Mouse (Mus musculus) cerebellum, adult 2 months (tissue): ENCODE measurements around the gene Cbr3. TPM values are rescaled to one million over a fixed set of nuclear protein-coding genes. Genes with fewer than 3 reads are reported as not detected.

Source experiments
- DNase-seq, 2 experiments: peaks; one replicate each; pipeline ENCODE4 v3.0.0; 2021
- H3K27ac ChIP-seq: fragments of 200-500 bp; 2 replicates; pipeline ENCODE4 v1.5.1; 2012; ENCODE audit warnings: low read length, control low read depth, inconsistent platforms; ENCODE audit not compliant: insufficient read depth
- H3K27me3 ChIP-seq: fragments of 200-500 bp; 2 replicates; pipeline ENCODE4 v1.6.1; 2012; ENCODE audit warnings: inconsistent platforms, mild to moderate bottlenecking, low read length, moderate library complexity; ENCODE audit not compliant: control insufficient read depth, insufficient read depth
- H3K4me1 ChIP-seq: fragments of 200-500 bp; 2 replicates; pipeline ENCODE4 v1.6.1; 2011; ENCODE audit warnings: low read length; ENCODE audit not compliant: control insufficient read depth, insufficient read depth
- H3K4me3 ChIP-seq: fragments of 200-500 bp; replicated peaks from 2 replicates; pipeline ENCODE3; 2011; ENCODE audit warnings: mild to moderate bottlenecking, low read depth, low read length, control low read depth; ENCODE audit not compliant: insufficient read depth
- CTCF ChIP-seq: fragments of 200-500 bp; IDR thresholded peaks from 2 replicates; pipeline ENCODE4 v1.5.1; 2011; ENCODE audit warnings: low read depth, mild to moderate bottlenecking, control low read depth, low read length, moderate library complexity, borderline replicate concordance; ENCODE audit not compliant: insufficient read depth
- POLR2A ChIP-seq: fragments of 200-500 bp; IDR thresholded peaks from 2 replicates; pipeline ENCODE4 v1.6.1; 2011; ENCODE audit warnings: low read length, control low read depth, borderline replicate concordance; ENCODE audit not compliant: insufficient read depth
- WGBS: fragments of 180-500 bp; shearing (Covaris S2); methylation state at CpG from one replicate; pipeline ENCODE4 v1.1.7; 2018; 5-methylcytosine and 5-hydroxymethylcytosine counted together
- polyA plus RNA-seq: library from polyadenylated mRNA; depleted of rRNA; stranded (reverse); fragments of >200 nt; gene quantifications from 2 replicates; pipeline ENCODE4 v1.2.3, GENCODE M21; 2012

The Cbr3 gene
- polyA plus RNA-seq, 1 experiment = 6.2 TPM

DNA sequence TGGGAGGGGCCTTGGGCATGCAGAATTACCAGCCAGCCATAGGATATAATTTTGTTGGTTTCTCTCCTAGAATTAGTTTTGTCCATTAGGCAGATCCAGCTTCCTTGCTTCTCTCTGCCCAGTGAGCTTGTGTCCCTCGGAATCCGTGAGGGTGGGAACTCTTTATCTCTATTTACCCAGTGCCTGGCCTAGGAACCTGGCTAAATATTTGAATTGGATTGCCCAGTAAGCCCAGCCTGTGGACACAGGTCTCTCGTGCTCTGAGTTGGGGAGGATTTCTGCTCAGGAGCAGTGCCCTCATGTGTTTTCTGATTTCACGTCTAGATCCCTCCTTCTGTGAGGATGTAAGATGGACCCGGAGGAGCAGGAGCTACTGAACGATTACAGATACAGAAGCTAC, 32.8 kb downstream of the Cbr3 start:
- H3K27ac ChIP-seq = 0 out of 2 replicates have a peak overlapping the region, but pooled peaks have one; percentile 23
- TF ChIP-seq CTCF (no peak), POLR2A (no peak)
- no peaks in the 10 kb centered on the region for H3K27me3 ChIP-seq
- no peak overlapping the region for H3K4me3 ChIP-seq
- peaks cover 32% of the 10 kb centered on the region for H3K4me1 ChIP-seq
- 79% methylated on average over 6 of the region's 6 CpGs for WGBS
- peak in 1 of 2 experiments; percentile 14 for DNase-seq

DNA sequence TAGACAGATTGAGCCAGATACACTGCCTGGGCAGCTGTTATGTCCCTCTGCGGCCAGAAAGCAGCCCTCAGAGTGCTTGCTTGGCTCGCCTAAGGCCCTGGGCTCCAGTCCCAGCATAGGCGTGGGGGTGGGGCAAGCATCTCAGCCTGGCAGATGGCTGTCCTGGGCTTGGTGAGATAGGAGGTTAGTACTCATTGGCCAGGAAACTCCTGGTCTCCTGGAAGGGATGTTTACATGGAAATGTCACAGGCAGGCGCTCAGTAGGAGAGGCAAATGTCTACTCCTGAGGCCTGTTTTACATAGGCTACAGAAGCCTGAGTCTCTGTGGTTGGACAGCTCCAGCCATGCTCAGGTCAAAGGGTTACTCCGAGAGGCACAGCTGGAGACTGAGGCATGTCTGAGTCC, 34.3 kb downstream of the Cbr3 start:
- DNase-seq = peak; percentile 98
- H3K4me3 ChIP-seq = no peak overlapping the region
- H3K4me1 ChIP-seq = peaks cover 42% of the 10 kb centered on the region
- peak overlapping the region; percentile 86 for H3K27ac ChIP-seq
- H3K27me3 ChIP-seq = no peaks in the 10 kb centered on the region
- TF ChIP-seq CTCF = no peak
- peak; percentile 18; the same call in 1 of the 2 replicates for TF ChIP-seq POLR2A
- WGBS = 1% methylated on average over 5 of the region's 5 CpGs

DNA sequence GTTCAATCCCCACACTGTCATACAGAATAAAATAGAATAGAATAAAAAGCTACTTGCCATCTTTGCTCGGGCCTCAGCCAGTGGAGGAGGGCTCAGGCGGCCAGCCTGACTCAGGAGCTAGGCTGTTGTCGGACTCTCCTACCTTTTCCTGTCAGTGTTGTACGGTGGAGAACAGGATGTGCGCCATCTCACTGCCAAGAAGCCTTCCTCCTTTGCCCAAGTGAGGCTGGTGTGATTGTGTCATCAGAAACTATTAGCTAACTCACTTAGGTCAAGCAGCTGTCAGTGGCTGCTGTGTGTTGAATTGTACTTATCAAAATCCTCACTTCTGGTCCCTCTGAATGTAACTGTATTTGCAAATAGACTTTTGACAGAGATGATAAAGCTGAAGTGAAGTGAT, 38.8 kb downstream of the Cbr3 start:
- Histone ChIP-seq H3K4me1 (peaks cover 50% of the 10 kb centered on the region), H3K27ac (no peak overlapping the region), H3K4me3 (no peak overlapping the region), H3K27me3 (no peaks in the 10 kb centered on the region)
- 61% methylated on average over 5 of the region's 5 CpGs for WGBS
- TF ChIP-seq CTCF (no peak), POLR2A (no peak)
- no peak for DNase-seq

DNA sequence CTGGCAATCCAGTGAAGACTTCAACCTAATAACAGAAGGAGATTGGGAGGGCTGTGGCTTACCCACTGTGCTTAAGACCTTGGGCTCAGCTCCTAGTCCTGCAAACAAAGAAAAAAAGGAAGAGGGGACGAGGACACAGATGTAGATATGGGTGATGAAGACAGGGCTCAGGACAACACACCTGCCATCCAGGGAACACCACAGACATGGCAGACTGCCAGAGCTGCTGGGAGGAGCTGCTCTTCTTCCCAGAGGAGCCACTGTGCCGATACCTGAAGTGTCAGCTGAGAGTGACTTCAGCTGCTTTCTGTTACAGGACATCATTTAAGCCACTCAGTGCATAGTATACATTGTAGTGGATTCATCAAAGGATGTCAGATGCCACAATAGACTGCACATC, 39.5 kb downstream of the Cbr3 start:
- 9% methylated on average over 2 of the region's 2 CpGs for WGBS
- Histone ChIP-seq H3K4me3 (no peak overlapping the region), H3K27me3 (no peaks in the 10 kb centered on the region), H3K4me1 (peaks cover 51% of the 10 kb centered on the region), H3K27ac (peak overlapping the region; percentile 40; the same call in 1 of the 2 replicates)
- TF ChIP-seq CTCF = no peak
- no peak for TF ChIP-seq POLR2A
- DNase-seq = peak; percentile 45 to 49

DNA sequence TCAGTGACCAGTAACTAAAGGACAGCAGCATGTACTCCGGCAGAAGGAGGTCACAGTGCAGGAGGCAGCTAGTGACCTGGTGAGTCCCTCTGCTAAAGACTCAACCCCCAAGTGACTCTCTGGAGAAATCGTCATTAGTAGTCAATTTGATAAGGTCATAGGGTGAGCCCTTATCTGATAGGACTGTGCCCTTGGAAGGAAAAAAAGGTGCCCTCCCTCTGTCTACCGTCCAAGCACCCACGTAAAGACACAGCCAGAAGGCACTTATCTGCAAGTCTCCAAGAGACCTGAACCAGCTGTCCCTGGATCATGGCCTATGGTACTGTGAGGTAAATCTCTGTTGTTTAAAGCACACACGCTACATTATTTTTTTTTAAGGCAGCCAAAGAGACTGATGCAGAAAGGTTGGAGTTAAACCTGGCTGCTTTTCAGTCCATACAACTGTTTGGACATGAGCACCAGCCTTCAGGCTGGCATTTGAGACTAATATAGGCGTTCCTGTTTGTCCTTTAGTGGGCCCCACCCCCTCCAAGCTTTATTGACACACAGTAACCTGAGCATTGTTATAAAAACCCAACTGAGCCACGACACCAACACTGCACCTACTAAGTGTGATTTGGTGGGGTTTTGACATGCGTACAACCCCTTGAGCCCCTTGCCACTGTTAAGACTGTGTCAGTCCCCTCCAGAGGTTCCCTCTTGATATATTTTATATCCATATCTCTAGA, 42.6 kb downstream of the Cbr3 start:
- no peak for DNase-seq
- no peaks in the 10 kb centered on the region for H3K27me3 ChIP-seq
- no peak overlapping the region for H3K27ac ChIP-seq
- H3K4me1 ChIP-seq = peaks cover 63% of the 10 kb centered on the region
- TF ChIP-seq CTCF = no peak
- no peak for TF ChIP-seq POLR2A
- WGBS = 60% methylated on average over 8 of the region's 8 CpGs
- no peak overlapping the region for H3K4me3 ChIP-seq

DNA sequence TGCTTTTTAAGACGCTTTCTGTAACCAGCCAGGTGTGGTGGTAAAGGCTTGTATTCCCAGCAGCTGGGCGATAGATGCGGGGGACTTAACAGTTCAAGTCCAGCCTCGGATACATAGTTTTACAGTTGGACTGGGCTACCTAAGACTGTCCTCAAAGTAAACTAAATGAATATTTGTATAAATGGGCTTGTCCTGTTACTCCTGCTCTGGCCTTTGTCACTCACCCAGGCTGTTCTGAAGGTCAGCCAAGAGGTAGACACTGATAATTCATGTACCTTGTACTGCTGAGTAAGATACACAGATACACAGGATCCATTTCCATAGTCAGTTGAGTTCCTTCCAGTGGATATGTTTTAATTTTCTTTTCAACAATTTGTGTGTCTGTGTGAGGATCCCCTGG, 43.2 kb downstream of the Cbr3 start:
- no peak for DNase-seq
- WGBS = 93% methylated on average over 4 of the region's 4 CpGs
- peaks cover 63% of the 10 kb centered on the region for H3K4me1 ChIP-seq
- H3K27ac ChIP-seq = no peak overlapping the region
- TF ChIP-seq CTCF (no peak), POLR2A (no peak)
- no peaks in the 10 kb centered on the region for H3K27me3 ChIP-seq
- no peak overlapping the region for H3K4me3 ChIP-seq

DNA sequence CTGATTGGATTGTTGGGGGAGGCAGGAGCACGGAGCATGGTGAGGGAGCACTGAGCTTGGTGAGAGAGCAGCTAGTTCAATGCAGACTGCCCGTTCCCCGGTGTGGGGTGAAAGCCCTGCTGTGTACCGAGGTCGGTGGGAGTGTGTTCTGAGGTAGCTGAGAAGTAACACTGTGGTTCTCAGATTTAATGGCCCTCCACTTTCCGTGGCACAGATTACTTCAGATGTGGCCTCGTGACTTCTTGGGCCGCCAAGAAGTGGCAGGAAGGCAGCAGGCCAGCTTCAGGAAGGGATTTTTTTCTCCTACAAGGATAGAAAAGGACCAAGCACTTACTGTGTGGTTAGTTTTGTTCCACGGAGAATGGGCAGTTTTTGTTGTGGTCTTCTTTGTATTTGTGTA, 45.7 kb downstream of the Cbr3 start:
- TF ChIP-seq POLR2A (no peak), CTCF (no peak)
- no peak for DNase-seq
- H3K27me3 ChIP-seq = no peaks in the 10 kb centered on the region
- H3K4me1 ChIP-seq = peaks cover 54% of the 10 kb centered on the region
- 32% methylated on average over 9 of the region's 9 CpGs for WGBS
- no peak overlapping the region for H3K4me3 ChIP-seq
- H3K27ac ChIP-seq = no peak overlapping the region

DNA sequence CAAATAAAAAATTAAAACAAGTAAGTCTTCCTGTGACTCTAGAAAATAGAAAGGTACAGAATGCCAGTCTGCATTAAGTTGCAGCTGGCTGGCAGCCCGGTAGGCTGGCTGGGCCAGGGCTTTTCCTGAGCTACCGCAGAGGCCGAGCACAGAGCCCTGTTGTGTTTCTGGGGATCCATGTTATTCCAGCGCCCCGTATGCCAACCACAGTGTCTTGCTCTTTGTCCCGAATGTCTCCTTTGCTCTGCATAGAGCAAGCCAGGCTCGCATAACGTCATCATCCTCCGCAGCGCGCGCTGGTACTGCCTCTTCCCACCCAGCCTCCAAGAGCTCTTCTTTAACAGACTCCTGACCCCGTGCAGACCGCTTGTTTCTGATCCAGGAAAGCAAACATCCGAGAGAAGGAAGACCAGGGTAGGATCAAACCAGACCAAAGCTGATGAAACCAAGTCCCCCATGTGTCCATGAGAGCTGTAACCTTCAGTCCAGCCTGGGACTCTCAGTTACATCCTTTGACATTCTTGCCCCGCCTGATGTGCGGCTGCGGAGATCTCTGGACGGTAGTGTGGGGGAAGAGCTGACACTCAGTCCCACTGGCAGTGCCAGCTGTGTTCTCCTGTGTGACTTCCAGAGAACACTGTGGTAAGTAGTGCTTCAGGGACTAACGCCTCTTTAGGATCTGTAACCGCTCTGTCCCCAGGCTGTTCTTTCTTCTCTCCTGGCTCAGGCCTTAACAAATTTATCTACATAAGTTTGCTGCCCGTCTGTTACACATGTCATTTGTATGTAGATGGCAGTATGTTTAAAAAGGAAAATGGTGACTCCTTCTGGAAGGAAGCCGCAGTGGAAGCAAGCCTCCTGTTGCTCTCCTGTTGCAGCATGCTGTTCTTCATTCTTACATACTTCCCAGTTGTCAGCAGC, 47.0 kb downstream of the Cbr3 start:
- TF ChIP-seq POLR2A = no peak
- TF ChIP-seq CTCF = no peak
- H3K27me3 ChIP-seq = no peaks in the 10 kb centered on the region
- peak; percentile 66 to 67 for DNase-seq
- H3K4me1 ChIP-seq = peaks cover 50% of the 10 kb centered on the region
- no peak overlapping the region for H3K4me3 ChIP-seq
- WGBS = 29% methylated on average over 23 of the region's 23 CpGs
- H3K27ac ChIP-seq = peak overlapping the region; percentile 86
